Mouse (Mus musculus): Measurements from ENCODE around the gene Usp43.

The Usp43 gene

GRCm38 (mm10) chr11:67897064-67897560 lies 24.8 kb downstream of the Usp43 start:
- peak; percentile 76 for DNase-seq (ENCODE audit: low spot score)

- no peak for DNase-seq (ENCODE audit: low spot score)
These were observed 26.3 kb downstream of the Usp43 start for GRCm38 (mm10) chr11:67895641-67896040.

- no peak for DNase-seq (ENCODE audit: low spot score)
These were observed 33.4 kb downstream of the Usp43 start for GRCm38 (mm10) chr11:67888521-67888920.

- DNase-seq (ENCODE audit: low spot score): no peak
These were observed 36.0 kb downstream of the Usp43 start for GRCm38 (mm10) chr11:67885921-67886320.

- no peak for DNase-seq (ENCODE audit: low spot score)
These were observed 56.3 kb downstream of the Usp43 start for GRCm38 (mm10) chr11:67865521-67866197.

- DNase-seq (ENCODE audit: low spot score): no peak
These were observed 56.9 kb downstream of the Usp43 start for GRCm38 (mm10) chr11:67865100-67865499.

- DNase-seq (ENCODE audit: low spot score): no peak
These were observed 60.5 kb downstream of the Usp43 start for GRCm38 (mm10) chr11:67861399-67861838.

- no peak for DNase-seq (ENCODE audit: low spot score)
These were observed 61.1 kb downstream of the Usp43 start for GRCm38 (mm10) chr11:67860743-67861398.

DNA sequence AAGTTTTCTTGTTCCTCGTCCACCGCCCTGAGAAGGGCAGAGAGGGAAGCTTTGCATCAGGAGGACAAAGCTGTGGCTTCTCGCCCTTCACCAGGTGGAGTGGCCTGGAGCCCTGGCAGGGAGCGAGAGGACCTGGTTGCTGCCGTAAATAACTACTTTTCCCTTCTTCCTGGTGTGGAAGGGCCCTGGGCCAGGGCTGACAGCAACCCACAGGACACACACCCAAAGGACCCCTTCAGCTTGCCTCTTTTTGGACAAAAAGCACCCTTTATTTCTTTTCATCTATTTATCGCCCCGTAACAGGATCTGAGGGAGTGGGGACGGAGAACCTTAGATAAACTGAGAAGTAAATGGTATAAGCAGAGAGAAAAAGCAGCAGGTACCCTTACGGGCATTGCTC lies 63.4 kb downstream of the Usp43 start:
- no peak for DNase-seq (ENCODE audit: low spot score)

DNA sequence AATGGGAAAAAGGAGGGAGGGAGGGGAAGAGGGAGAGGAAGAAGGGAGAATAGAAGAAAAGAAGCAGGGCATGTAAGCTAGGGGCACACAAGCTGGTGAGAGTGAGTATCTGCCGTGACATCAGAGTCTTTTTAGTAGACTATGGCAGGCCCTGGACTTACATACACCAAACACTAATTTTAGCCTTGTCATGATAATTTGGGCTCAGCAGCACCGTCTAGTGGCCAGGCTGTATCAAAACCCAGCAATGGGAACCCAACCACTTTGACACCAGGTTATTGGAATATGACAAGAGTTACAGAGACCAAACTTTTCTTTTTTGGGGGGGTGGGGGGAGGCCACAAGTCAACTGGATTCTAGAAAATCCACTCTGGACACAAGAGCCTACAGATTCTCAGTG lies 66.9 kb downstream of the Usp43 start:
- no peak for DNase-seq (ENCODE audit: low spot score)

DNA sequence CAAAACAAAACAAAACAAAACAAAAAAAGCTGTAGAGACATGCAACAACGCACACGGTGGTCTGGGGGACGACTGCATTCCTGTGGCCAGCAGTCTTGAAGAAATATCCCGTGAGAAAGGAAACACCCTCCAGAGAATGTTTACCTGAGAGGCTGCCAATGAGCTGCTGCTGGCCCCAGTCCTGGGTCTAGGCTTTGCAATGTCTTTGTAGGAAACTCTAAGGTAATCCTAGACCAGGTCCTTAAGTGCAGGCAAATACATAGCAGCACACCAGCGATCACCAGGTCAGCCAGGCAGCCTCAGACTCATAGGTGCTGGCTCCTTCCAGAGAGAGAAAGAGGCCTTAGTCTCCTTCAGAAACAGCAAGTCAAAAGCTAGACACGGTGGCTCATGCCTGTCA lies 68.0 kb downstream of the Usp43 start:
- no peak for DNase-seq (ENCODE audit: low spot score)

DNA sequence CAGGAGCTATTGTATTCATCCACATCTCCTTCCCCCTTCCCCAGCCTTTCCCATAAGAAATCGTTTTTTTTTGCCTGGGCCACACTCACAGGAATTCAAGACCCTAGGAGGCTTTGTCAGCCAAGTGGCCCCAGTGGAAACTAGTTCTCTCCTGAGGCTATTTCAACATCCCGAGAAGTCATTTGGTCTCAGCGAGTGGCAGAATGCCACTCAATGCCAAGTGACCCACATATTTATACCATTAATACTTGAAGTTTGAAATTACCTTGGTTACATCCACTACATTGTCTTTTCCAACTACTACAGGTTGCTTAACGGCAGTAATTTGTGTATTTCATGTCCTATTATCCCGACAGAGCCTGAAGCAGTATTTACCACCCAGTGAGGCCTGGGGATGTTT lies 70.2 kb downstream of the Usp43 start:
- no peak for DNase-seq (ENCODE audit: low spot score)

GRCm38 (mm10) chr11:67845193-67845592 lies 76.8 kb downstream of the Usp43 start:
- no peak for DNase-seq (ENCODE audit: low spot score)

DNA sequence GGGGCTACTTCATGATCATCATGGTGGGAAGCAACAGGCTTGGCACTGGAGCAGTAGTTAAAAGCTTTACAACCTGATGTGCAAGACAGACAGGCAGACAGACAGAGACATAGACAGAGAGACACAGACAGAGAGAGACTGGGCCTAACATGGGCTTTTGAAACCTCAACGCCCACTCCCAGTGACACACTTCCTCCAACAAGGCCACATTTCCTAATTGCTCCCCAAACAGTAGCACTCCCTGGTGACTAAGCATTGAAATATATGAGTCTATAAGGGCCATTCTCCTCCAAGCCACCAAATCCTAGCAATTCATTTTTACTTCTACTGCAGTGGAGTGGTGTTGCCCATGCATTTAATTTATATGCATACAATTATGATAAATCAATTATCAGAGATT lies 82.1 kb downstream of the Usp43 start:
- no peak for DNase-seq (ENCODE audit: low spot score)

GRCm38 (mm10) chr11:67835408-67836078 lies 86.4 kb downstream of the Usp43 start:
- no peak for DNase-seq (ENCODE audit: low spot score)

- DNase-seq (ENCODE audit: low spot score): no peak
These were observed 90.1 kb downstream of the Usp43 start for GRCm38 (mm10) chr11:67831820-67832219.

DNA sequence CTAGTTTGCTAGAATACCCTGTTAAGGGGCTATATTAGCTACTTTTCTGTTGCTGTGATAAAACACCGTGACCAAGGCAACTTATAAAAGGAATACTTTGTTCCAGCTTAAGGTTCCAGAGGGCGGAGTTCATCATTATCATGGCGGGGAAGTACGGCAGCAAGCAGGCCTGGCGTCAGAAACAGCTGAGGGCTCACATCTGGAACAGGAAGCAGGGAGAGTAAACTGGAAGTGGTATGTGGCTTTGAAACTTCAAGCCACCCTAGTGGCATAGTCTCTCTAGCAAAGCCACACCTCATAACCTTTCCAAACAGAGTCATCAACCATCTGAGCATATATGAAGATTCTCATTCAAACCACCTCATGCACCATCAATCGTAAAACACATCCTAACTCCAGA lies 92.4 kb downstream of the Usp43 start:
- no peak for DNase-seq (ENCODE audit: low spot score)

GRCm38 (mm10) chr11:67828360-67829059 lies 93.4 kb downstream of the Usp43 start:
- DNase-seq (ENCODE audit: low spot score): no peak

DNA sequence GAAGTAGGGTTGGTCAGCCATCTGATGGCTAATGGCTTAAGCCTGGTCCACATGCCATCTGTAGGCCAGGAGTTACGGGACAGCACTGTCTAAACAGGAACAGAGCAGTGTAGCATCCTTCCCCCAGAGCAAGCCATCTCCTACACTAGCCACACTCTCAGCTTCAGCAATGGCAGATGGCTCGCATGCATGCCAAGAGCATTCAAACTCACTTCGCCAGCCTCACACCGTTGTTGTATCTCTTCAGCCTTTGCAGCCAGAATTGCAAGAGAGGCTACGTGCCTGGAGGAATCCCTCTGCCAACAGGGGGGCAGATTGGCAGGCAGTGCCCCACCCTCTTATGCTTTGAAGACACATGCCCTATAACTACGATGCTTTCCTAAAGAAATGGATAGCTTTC lies 100.4 kb downstream of the Usp43 start:
- no peak for DNase-seq (ENCODE audit: low spot score)

DNA sequence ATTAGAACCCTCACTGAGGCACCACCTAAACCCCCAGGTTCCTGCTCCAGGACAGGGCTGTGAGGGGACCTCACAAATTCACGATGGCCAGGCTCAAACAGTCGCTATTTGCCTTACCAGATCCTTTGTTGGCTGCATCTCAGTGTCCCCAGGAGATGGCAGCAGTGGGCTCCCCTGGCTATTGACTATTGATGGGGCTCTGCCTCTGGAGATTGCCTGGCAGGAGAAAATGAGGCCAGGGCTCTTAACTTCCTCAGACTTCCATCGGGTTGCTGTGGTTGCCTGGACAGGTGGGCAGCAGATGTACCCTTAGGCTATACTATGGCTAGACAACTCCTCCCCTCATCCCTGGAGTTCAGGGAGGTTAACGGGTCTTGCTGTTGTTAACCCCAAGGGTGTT lies 101.7 kb downstream of the Usp43 start:
- DNase-seq (ENCODE audit: low spot score): no peak

DNA sequence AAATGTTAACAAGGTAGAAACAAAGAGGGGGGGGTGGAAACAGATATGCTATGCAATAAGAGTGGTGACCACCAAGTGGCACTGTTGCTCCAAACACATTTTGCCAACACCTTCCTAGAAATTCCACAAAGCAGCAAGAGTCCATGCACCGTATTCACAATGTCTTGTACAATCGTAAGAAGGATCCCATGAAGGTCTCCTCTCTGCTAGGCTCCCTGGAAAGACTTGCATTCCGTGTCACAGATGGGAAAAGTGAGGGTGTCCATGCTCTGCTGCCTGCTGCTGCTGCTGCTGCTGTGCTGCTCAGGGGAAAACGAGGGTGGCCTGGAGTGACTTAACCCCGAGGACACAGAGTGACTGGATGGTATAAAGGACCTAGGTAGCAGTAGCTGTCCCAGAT lies 102.3 kb downstream of the Usp43 start:
- DNase-seq (ENCODE audit: low spot score): no peak

- no peak for DNase-seq (ENCODE audit: low spot score)
These were observed 110.4 kb downstream of the Usp43 start for GRCm38 (mm10) chr11:67811535-67811934.

DNA sequence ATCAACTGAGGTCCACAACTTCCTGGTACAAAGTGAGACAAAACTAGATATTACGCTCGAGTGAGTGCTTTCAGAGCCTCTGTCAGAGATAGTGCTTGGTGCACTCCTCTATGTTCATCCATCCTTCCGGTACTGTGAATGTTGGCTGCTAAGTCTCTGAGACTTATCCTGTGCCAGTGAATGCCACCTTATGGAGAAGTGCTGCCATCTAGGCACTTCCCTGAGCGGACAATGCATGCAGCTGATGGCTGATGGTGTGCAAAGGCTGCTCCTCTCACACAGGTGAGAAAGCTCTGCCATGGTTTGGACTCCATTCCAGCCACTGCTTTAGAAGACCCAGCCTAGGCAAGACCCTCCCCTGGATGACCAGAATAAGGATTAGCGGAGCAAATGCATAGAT lies 113.9 kb downstream of the Usp43 start:
- DNase-seq (ENCODE audit: low spot score): no peak

All from ovary, adult 18-20 months (tissue).